Mouse (Mus musculus) layer of hippocampus, adult 2 months (tissue): Measurements from ENCODE around the gene Thrap3. TPM values are rescaled to one million over a fixed set of nuclear protein-coding genes. Genes with fewer than 3 reads are reported as not detected.

Source experiments
- DNase-seq, 2 experiments: peaks; one replicate each; pipeline ENCODE4 v3.0.0; 2022; ENCODE audit warnings: low spot score in 2 of 2
- H3K27ac ChIP-seq: fragments of 200-600 bp; 2 replicates; pipeline ENCODE4 v1.8.1; 2022
- H3K4me3 ChIP-seq: fragments of 200-600 bp; 2 replicates; pipeline ENCODE4 v1.8.1; 2022; ENCODE audit warnings: mild to moderate bottlenecking
- CTCF ChIP-seq: fragments of 200-600 bp; conservative IDR thresholded peaks from 2 replicates; pipeline ENCODE4 v1.8.1; 2022; ENCODE audit warnings: antibody characterized with exemption, mild to moderate bottlenecking, moderate library complexity
- long read RNA-seq, 2 experiments: library from polyadenylated mRNA; stranded (forward); transcript quantifications; one replicate each; pipeline ENCODE4 v2.0.0; 2021; ENCODE audit warnings: borderline mapping rate in 2 of 2
- total RNA-seq, 2 experiments: library from RNA; stranded (reverse); gene quantifications; 2 replicates each; pipeline ENCODE4 v1.2.3; 2021

Gene Thrap3
- total RNA-seq = 100 to 1,000 TPM; 150 to 166 TPM
- long read RNA-seq, experiment 1, full-length matches to known transcripts = 8 of 18 reads
- long read RNA-seq, experiment 1, partial matches to known transcripts = 2 of 18 reads
- long read RNA-seq, experiment 1, other reads (novel, unspliced or antisense) = 8 of 18 reads
- long read RNA-seq, experiment 2, full-length matches to known transcripts = 15 of 43 reads
- long read RNA-seq, experiment 2, partial matches to known transcripts = 2 of 43 reads
- long read RNA-seq, experiment 2, other reads (novel, unspliced or antisense) = 26 of 43 reads

- DNase-seq = peak; percentile 98 to 99
- TF ChIP-seq CTCF = no peak
- H3K27ac ChIP-seq = peak within 1 kb of the TSS; percentile 99
- H3K4me3 ChIP-seq = peak within 1 kb of the TSS; percentile 80
Measured at GRCm38 (mm10) chr4:126202303-126203181, at the start of gene Thrap3. Gene Thrap3, minus strand, starts transcription at chr4:126202760.

- DNase-seq = no peak
- H3K4me3 ChIP-seq = peak overlapping the region; percentile 97; the same call in 1 of the 2 replicates
- TF ChIP-seq CTCF = peak; percentile 32
- peak overlapping the region; percentile 100 for H3K27ac ChIP-seq
Measured at GRCm38 (mm10) chr4:126251655-126252254, 49.2 kb upstream of the Thrap3 start.

GRCm38 (mm10) chr4:126250659-126251058 is 48.1 kb upstream of the Thrap3 start:
- DNase-seq = no peak
- peak overlapping the region; percentile 100 for H3K27ac ChIP-seq
- H3K4me3 ChIP-seq = no peak overlapping the region
- no peak for TF ChIP-seq CTCF

- H3K4me3 ChIP-seq = no peak overlapping the region; the same call in 1 of the 2 replicates
- no peak for TF ChIP-seq CTCF
- peak overlapping the region; percentile 77 for H3K27ac ChIP-seq
- DNase-seq = no peak
Measured at GRCm38 (mm10) chr4:126248261-126248868, 45.8 kb upstream of the Thrap3 start.

- peak overlapping the region; percentile 77 for H3K27ac ChIP-seq
- no peak for DNase-seq
- H3K4me3 ChIP-seq = no peak overlapping the region
- no peak for TF ChIP-seq CTCF
Measured at GRCm38 (mm10) chr4:126246202-126246889, 43.8 kb upstream of the Thrap3 start.

- peak overlapping the region; percentile 39; the same call in 1 of the 2 replicates for H3K27ac ChIP-seq
- no peak overlapping the region for H3K4me3 ChIP-seq
- TF ChIP-seq CTCF = no peak
- DNase-seq = no peak
Measured at GRCm38 (mm10) chr4:126242510-126242909, 40.0 kb upstream of the Thrap3 start.

GRCm38 (mm10) chr4:126241956-126242355 is 39.4 kb upstream of the Thrap3 start:
- no peak for TF ChIP-seq CTCF
- DNase-seq = no peak
- Histone ChIP-seq H3K4me3 (no peak overlapping the region), H3K27ac (no peak overlapping the region)

GRCm38 (mm10) chr4:126239862-126240475 is 37.4 kb upstream of the Thrap3 start:
- no peak for TF ChIP-seq CTCF

GRCm38 (mm10) chr4:126237721-126238242 is 35.2 kb upstream of the Thrap3 start:
- Histone ChIP-seq H3K27ac (peak overlapping the region; percentile 89), H3K4me3 (no peak overlapping the region; the same call in 1 of the 2 replicates)
- TF ChIP-seq CTCF = peak; percentile 16
- no peak for DNase-seq

More at GRCm38 (mm10) chr4:126239862-126240475, 37.4 kb upstream of the Thrap3 start:
- Histone ChIP-seq H3K4me3 (no peak overlapping the region), H3K27ac (peak overlapping the region; percentile 89; the same call in 1 of the 2 replicates)
- DNase-seq = no peak

- no peak for TF ChIP-seq CTCF
- Histone ChIP-seq H3K27ac (peak overlapping the region; percentile 89), H3K4me3 (no peak overlapping the region)
- no peak for DNase-seq
Measured at GRCm38 (mm10) chr4:126236467-126237280, 34.1 kb upstream of the Thrap3 start.
